Mouse (Mus musculus) induced T-regulatory cell, adult 2 months (primary cell): ENCODE data around the gene Tead2.

ENCODE experiments used
- DNase-seq: peaks from one replicate; pipeline ENCODE4 v3.0.0-alpha.2; 2012; ENCODE audit warnings: low read depth

The Tead2 gene

DNA sequence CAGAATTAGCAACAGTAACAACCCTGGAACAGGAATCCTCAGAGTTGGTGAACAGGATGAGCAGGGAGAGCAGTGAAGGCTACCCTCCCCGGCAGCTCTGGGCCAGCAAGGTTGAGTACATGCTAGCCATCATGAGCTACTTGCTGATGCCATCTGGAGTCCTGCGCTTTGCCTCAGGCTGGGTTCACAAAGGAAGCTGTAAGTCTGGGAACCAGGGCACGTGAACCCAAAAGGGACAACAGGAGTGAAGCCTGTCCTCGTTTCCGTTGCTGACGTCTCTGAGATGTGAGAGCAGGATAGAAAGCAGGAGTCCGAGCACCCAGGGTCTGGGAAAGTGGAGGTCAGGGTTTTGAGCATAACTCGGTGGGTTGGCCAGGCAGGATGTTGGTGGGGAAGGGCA, 43.7 kb downstream of the Tead2 start:
- no peak for DNase-seq

DNA sequence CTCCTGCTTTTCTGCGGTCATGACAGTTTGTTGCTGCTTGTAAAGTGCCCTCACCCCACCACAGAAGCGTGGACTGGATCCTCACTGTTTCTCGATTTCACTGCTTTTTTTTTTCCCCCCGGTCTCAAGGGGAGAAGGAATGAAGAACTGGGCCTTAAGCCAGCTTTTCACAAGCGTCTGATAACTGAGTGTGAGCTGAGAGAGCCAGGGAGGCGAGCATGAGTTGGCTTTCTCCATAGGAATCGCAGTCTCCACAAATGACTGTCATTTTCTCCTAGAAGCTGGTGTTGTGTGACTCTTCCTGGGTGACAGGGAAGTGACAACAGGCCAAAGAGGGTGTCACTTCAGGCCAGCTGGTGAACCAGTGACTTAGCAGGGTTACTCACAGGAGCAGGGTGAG, 46.7 kb downstream of the Tead2 start:
- no peak for DNase-seq

DNA sequence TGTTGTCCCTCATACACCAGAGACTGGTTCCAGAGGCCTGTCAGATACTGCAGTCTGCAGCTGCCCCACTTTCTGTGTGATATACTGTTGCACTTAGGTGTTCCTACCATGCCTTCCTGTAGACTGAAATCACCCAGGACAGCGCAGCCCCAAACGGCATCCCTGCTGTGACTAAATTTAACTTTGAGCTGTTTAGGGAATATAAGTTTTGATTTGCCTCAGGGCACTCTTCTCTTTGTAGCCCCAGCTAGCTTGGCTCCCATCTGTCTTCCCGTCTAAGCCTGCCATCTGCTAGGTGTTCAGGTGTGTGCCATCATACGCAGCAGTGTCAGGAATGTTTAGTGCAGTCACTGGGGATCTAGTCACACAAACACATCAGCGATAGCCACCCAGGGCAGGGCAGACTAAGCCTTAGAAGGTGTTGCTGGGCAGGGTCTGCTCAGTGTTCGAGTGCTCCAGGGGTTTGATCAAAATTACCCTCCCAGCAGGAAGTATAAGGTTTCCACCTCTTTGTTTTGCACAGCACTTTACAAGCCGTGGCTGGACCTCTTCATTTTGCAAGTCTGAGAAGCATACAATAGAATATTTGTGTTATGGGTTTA, 47.6 kb downstream of the Tead2 start:
- DNase-seq, result no peak

DNA sequence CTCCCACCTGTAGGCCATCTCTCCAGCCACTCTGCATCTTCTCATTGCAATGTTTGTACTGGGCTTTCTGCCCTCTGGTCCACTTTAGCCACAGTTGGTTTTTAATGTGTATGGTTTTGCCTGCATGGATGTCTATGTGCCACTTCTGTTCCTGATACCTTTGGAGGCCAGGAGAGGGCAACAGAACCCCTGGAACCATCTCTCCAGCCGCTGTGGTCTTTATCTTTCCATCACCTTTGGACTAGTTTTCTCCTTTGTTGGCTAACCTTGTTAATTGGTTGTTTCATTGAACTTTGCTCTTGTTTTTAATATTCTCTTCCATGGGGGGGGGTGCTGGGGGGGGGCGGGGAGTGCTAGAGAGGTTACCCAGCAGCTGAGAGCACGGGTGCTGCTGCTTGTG, 48.8 kb downstream of the Tead2 start:
- no peak for DNase-seq

DNA sequence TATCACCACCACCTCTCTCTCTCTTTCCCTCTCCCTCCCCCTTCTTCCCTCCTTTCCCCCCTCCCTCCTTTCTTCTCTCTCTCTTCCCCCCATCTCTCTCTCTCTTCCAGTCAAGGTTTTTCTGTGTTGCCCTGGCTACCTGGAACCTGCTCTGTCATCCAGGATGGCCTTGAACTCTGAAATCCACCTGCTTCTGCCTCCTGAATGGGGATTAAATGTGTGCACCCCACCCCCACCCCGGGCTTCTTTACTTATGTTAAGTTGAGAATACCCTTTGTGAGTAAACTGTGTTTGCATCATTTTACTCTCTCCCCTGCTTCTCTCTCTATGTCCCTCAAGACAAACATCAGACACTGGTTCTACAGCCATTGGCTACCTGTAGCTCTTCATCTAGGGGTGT, 50.0 kb downstream of the Tead2 start:
- DNase-seq, result no peak

DNA sequence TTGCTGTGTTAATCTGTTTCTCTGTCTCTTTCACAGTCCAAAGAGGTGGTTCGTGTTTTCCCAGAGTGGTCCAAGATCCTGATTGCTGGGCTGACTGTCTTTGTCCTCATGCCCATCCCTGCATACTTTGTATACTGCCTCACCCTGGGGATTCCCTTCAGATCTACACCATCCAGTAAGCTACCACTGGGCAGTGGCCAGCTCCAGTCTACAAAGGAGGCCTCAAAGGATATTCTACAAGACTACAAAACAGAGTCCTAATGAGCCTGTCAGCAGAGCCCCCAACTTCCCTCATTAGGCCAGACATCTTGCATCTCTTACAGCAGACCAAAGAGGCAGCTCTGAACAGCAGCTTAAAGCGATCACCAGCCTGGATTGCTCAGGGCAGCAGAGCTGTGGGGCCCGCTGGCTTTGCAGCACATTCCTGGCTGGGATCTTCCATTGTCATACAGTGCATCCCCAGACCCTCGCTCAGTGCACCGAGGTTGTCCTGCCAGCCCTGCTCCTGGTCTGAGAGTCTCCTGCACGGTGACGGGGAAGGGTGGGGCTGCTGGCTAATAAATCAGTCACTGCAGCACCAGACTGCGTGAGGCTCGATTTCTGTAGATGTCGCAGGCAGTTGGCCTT, 57.3 kb downstream of the Tead2 start:
- no peak for DNase-seq

DNA sequence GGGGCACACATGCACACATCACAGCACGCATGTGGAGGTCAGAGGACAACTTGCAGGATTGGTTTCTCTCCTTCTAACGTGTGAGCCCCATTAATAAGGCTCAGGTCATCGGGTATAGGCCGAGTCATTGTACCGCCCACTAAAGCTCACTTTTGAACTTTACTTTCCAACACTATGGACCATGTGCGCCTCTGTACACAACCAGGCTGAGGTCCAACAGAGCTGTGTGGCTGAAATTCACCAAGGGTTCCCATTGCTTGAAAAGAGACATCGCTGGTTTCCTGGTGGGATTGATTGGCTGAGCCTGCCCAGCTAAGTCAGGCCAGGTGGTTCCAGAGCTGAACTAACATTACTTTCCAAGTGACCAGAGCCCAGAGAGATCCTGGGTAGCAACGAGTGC, 58.1 kb downstream of the Tead2 start:
- DNase-seq, result no peak

DNA sequence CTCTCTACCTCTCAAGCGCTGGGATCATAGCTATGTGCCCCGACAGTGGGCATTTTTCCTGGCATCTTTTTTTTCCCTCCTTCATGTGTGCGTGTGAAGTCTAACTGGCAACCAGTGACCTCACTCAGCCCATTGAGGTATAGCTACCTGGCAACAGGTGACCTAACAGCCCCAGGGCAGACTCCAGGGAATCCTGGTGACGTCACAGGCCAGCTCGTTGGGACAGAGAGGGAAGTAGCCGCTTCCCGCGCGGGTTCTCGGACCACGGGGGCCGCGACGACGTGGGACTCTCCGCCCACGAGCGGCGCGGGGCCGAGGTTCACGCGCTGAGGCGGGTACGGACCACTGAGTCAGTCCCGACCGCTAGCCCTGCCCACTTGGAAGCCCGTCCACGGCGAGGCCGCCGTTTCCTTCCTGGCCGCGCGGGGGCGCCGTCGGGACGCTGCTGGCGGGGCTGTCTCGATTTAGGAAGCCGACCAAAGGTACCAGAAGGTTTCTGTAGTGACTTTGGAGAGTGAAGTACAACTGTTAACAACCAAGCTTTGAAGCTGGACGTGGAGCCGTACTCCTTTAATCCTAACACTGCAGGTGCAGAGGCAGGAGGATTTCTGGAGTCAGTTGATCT, 61.7 kb downstream of the Tead2 start, which contains the start of gene Slc6a21:
TSS of gene Slc6a21 (plus strand) at position 378 of the 625 bp plus-strand sequence.
- peak; percentile 82 for DNase-seq
